Mouse (Mus musculus): Measurements from ENCODE around the gene Vti1b.
"Not testable (repeated sequence)": the region's sequence is repeated elsewhere in the genome, so short reads cannot be mapped to it uniquely, and the experiment has no call there.

Vti1b gene
- long read RNA-seq, experiment 1, transcript Vti1b-201 (6 exons, 1,490 nt) = major isoform, 103 of 121 reads
- long read RNA-seq, experiment 1, transcript Vti1b-203 (5 exons, 1,059 nt) = minor isoform, 5 of 121 reads
- long read RNA-seq, experiment 1, partial matches to known transcripts = 3 of 121 reads
- long read RNA-seq, experiment 1, other reads (novel, unspliced or antisense) = 10 of 121 reads
- long read RNA-seq, experiment 2, transcript Vti1b-203 (5 exons, 1,059 nt) = minor isoform, 8 of 174 reads
- long read RNA-seq, experiment 2, transcript Vti1b-201 (6 exons, 1,490 nt) = major isoform, 152 of 174 reads
- long read RNA-seq, experiment 2, partial matches to known transcripts = 3 of 174 reads
- long read RNA-seq, experiment 2, other reads (novel, unspliced or antisense) = 11 of 174 reads

- intact Hi-C loops (cut with DNase I) = no loop called here
Measured at GRCm38 (mm10) chr12:79172019-79172941, at the start of gene Vti1b. Vti1b (minus strand) TSS chr12:79172667.

- intact Hi-C loops (cut with DNase I) = no loop called here
Measured at GRCm38 (mm10) chr12:79217511-79217910, 45.0 kb upstream of the Vti1b start.

- intact Hi-C loops (cut with DNase I) = no loop called here
Measured at GRCm38 (mm10) chr12:79211447-79211846, 39.0 kb upstream of the Vti1b start.

- intact Hi-C loops (cut with DNase I) = no loop called here
Measured at GRCm38 (mm10) chr12:79208703-79209464, 36.4 kb upstream of the Vti1b start, which contains the start of gene Rdh12. Rdh12 (plus strand) TSS chr12:79208914.

- intact Hi-C loops (cut with DNase I) = no loop called here
Measured at GRCm38 (mm10) chr12:79201882-79202281, 29.4 kb upstream of the Vti1b start.

- intact Hi-C loops (cut with DNase I) = no loop called here
Measured at GRCm38 (mm10) chr12:79197105-79197504, 24.6 kb upstream of the Vti1b start.

- intact Hi-C loops (cut with DNase I) = loop anchor here (2.0 kb wide), 1 partner anchor 67 kb away; no protein-coding TSS in a partner anchor
Measured at GRCm38 (mm10) chr12:79193441-79193840, 21.0 kb upstream of the Vti1b start.

- intact Hi-C loops (cut with DNase I) = loop anchor here (2.0 kb wide), 1 partner anchor 69 kb away; no protein-coding TSS in a partner anchor
Measured at GRCm38 (mm10) chr12:79192193-79192592, 19.7 kb upstream of the Vti1b start, which contains the start of gene Rdh11. Rdh11 (minus strand) TSS chr12:79192293.

- intact Hi-C loops (cut with DNase I) = loop anchor here (2.0 kb wide), 1 partner anchor 69 kb away; no protein-coding TSS in a partner anchor
Measured at GRCm38 (mm10) chr12:79191701-79192100, 19.2 kb upstream of the Vti1b start.

GRCm38 (mm10) chr12:79190931-79191673 is 18.6 kb upstream of the Vti1b start:
- intact Hi-C loops (cut with DNase I) = no loop called here

- intact Hi-C loops (cut with DNase I) = not testable (repeated sequence)
Measured at GRCm38 (mm10) chr12:79185160-79185559, 12.7 kb upstream of the Vti1b start.

- intact Hi-C loops (cut with DNase I) = no loop called here
Measured at GRCm38 (mm10) chr12:79175998-79176397, 3.5 kb upstream of the Vti1b start.

GRCm38 (mm10) chr12:79173721-79174120 is 1.3 kb upstream of the Vti1b start:
- intact Hi-C loops (cut with DNase I) = no loop called here

GRCm38 (mm10) chr12:79171269-79171995 is 1.0 kb downstream of the Vti1b start:
- intact Hi-C loops (cut with DNase I) = no loop called here

- intact Hi-C loops (cut with DNase I) = no loop called here
Measured at GRCm38 (mm10) chr12:79170421-79170820, 2.0 kb downstream of the Vti1b start.

GRCm38 (mm10) chr12:79169173-79169572 is 3.3 kb downstream of the Vti1b start:
- intact Hi-C loops (cut with DNase I) = no loop called here

- intact Hi-C loops (cut with DNase I) = loop anchor here (5.0 kb wide), 1 partner anchor 129 kb away; no protein-coding TSS in a partner anchor
Measured at GRCm38 (mm10) chr12:79162876-79163275, 9.6 kb downstream of the Vti1b start.

GRCm38 (mm10) chr12:79149653-79150052 is 22.8 kb downstream of the Vti1b start:
- intact Hi-C loops (cut with DNase I) = no loop called here

- intact Hi-C loops (cut with DNase I) = no loop called here
Measured at GRCm38 (mm10) chr12:79141384-79141783, 31.1 kb downstream of the Vti1b start.

Measured in adrenal gland (tissue).